Mouse (Mus musculus) 3134 (cell line): ENCODE data around the gene Tmem170b.

Experiments used
- DNase-seq: peaks from one replicate; pipeline ENCODE4 v3.0.0-alpha.2; 2011; ENCODE audit warnings: low spot score; ENCODE audit not compliant: insufficient read length; ENCODE audit errors: extremely low read depth

Tmem170b gene

DNA sequence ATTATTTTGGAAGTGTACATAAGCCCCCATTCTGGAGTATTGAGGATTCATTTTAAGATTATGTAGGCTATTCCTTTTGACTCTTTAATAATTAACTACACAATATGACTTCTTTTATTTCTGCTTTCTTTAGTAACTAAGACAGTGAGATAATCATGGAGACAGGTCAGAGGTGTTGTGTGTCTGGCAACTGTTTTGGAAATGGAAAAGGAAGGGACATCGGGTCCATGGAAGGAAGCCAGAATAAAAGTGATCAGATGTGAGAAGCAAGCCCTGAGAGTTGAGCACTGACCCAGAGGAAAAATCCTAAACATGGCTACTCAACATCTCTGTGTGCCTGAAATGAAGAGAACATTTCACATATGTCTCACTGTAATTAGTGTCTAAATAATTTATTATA is 5.3 kb downstream of the Tmem170b start:
- DNase-seq: no peak

DNA sequence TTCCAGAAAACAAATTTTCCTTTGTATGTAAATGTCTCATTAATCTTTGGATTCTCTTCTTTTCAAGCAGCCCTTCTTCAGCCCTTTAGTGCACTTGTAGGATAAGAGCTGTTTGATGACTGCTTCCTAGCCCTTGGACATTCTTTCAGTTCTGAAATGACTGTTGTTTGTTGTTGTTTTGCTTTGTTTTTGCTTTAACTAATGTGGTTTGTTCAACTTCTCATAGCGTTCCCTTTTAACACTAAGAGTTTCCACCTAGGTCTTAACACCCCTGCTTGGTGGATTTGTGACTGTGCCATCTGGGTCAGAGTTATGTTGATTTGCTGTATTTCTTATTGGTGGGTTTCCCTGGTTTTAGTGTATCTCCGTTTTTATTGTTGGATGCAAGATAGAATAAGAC is 8.8 kb downstream of the Tmem170b start:
- no peak for DNase-seq

DNA sequence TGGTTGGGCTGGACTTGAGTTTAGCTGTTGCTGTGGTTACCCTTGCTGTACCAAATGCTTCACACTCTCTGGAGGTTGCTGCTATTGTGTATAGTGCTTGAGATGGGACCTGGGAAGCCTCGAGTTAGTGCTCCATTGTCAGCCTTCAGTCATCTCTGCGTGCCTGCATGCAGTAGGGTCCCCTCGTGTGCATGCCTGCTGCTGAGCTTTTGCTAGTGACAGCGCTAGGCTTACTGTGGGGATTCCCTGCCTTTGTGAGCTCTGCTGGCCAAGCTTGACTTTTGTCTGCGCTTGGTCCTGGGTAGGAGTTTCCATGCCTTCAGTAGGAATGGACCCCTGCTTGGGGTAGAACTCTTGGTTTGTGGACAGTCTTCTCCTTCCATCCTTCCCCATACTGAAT is 9.3 kb downstream of the Tmem170b start:
- no peak for DNase-seq

DNA sequence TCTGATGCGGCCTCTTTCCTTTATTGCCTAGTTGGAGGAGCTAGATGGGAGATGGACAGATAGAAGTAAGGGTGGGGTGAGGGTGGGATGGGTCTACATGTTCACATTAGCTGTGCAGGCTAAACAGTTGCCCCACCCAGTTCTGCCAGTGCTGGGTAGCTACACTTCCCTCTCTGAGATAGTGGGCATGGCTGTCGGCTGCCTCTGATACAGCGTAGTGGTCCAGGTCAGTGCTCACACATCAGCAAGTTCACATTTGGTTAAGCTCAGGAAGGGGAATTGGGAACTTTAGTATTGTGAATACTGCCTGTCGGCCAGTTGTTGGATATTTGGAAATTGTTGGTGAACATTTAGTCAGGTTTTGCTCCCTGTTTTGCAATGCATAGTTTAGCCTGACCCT is 13.8 kb downstream of the Tmem170b start:
- no peak for DNase-seq

DNA sequence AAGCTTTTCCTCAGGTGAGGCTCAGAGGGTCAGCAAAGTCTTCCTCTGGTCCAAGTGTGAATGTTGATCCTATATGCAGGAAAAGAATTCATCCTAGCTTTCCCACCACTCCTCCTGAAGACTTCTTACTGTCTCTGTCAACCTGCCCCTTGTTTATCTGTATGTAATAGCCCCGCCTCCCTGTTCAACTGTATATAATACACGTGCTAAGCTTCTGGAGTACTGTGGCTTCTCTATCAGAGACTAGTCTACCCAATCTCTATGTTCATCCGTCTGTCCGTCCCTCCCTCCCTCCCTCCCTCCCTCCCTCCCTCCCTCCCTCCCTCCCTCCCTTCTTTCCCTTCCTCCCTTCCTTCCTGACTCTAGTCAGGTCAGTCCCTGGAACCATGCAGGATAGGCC is 14.4 kb downstream of the Tmem170b start:
- DNase-seq: no peak

DNA sequence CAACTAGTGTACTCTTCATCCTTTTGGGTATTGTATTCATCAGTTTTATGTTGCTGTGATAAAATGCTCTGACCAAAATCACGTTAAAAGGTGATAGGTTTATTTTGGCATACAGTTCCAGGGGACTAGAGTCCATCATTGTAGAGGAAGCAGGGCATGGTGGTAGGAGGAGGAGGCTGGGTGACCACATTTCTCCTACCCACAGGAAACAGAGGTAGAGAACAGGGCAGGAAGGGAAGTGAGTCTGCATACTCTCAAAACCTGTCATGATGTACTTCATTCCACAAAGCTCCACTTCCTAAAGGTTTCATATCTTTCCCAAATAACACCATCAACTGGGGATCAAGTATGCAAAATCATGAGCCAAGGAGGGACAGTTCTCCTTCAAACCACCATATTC is 18.4 kb downstream of the Tmem170b start:
- DNase-seq: no peak

DNA sequence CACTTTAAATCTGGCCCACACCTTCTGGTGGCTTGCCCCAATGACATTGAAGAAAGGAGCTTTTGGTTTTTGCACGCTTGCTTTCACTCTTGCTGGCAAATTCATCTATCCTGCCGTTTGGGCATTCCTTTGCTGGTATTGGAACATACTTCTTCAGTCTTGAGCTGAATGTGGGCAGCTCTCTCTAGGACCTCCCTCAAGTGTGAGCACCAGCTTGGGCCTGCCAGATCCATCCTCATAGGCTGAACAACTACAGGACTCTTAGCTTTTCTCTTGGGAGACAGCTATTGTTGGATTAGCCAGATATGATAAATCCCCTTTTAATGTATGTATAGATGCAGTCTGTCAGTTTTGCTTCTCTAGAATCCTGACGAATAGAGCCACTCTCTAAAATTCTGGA is 19.5 kb downstream of the Tmem170b start:
- no peak for DNase-seq

DNA sequence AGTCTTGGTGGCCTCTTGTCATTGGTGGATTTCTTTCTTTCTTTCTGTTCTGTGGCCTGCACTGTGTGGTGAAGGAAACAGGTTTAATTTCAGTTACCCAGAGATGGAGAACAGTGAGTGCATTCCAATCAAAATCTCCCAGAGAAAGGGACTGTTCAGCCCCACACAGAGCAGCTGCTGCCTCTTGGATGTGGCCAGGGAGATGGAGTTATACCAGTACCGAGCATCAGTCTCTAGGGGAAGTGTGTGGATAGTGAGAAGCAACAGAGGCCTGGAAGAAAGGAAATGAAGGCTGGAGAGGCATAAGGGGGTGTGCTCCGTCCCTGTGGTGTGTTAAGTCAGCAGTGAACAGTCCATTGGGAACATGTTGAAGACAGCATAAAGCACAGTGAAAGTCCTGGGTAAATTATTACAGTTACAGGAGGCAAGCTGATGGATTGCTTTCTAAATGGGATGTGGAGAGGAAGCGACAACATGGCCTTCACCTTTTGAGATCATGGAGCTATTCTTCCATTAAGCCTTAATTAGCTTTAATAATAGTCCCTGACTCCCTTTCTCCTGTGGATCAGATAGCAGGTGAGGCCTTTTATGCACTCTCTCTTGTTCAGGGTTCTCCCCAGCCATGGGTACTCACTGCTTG is 21.7 kb downstream of the Tmem170b start:
- DNase-seq: no peak

DNA sequence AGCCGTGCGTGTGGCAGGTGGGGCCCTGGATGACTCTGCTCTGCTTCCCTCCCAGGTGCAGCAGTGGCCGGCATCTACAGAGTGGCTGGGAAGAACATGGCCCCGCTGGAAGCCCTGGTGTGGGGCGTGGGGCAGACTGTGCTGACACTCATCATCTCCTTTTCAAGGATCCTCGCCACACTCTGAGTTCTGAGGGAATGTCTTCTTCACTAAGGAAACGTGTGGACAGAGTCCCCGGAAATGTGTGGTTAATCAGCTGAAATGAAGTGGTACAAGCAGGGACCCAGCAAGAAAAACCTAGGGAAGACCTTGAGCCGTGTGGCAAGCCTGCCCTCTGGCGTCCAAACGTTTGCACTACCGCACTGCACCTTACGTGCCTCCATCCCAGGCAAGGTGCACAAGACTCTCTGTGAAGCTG is 28.7 kb downstream of the Tmem170b start:
- DNase-seq: peak; percentile 51

DNA sequence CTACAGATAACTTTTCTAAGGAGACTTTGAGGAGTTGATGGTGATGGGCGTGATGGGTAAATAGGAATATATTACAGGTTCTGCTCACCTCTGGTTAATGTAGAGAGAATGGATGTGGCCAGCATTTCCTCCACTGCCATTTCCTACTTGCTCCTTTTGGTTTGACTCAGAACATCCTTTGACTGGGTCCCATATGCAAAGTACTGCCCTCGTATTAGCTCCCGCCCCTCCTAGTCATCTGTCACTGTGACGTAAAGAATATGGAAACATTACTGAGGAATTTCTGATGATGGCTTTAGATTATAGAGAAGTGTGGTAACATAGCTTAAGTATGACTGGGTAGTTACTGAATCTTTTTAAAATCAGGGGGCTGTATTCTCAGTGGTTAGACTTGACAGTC is 32.4 kb downstream of the Tmem170b start:
- no peak for DNase-seq

DNA sequence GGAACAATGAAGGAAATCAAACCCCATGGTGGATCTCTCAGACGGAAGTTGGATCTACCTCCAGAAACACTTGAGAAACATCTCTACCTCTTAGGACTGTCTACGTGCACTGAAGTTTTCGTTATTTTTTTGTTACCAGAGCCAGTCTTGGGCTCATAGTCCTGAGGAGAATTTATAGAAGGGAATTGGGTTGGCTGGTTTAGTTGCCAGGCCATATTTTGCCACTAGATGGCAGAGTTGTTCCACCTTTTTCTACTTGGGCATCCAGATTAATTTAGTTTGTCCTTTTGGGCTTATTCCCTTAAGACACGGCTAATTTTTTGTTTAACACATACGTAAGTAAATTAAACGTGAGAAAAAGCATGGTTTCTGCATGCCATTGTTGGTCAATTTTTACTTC is 37.1 kb downstream of the Tmem170b start:
- DNase-seq: peak; percentile 13

DNA sequence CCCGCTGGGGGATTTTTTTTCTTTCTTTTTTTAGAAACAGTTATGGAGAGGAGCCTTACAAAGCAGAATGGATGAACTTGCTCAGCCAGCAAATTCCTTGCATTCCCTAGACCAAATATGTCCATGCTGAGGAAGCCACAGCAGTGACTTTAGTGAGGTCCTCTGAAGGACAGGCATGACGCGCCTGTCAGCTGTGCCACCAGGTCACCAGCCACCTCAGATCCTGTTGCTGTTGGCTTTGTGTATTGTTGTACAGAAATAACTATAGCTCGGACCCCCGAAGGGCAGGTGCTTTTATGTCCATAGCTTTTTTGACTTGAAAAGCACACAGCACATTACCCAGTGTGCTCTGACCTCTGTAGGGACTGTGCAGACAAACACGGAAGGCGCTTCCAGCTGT is 38.1 kb downstream of the Tmem170b start:
- DNase-seq: peak; percentile 52

DNA sequence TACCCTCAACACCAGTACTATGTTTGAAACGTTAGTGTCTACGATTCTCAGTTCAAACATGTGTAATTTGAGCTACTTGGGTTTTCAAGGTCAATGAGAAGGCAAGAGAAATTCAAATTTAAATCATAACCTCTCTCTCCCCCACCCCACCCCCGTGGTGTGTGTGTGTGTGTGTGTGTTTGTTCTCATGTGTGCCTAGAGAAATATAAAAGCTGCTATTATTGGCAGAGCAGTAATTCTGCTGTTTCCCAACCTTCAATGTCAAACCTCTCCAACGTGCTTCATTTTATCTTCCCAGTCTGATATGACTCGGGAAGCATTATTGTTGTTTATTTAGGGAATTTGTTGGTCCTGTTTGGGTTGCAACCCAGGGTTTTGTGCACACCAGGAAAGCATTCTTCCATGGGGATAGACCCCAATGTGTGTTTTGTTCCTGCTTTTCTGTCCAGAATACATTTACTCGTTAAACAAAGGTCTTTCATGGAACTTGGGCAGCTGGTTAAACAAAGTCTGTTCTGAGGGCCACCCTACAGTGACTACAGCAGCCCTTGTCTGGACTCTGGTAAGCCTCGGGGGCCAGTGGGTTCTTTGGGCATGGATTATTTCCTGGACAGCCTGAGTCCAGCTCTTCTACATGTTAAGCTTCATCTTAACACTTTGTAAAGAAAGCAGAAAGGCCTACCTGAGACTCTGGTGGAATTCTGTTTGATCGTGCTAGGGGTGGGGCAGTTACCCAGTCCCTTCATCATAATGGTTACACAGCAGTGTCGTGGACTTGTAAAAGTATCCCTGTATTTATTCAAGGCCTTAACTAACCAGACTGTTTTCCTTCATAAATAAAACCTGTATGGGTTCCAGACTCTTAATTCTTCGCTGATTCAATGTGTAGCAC is 39.1 kb downstream of the Tmem170b start:
- DNase-seq: no peak

DNA sequence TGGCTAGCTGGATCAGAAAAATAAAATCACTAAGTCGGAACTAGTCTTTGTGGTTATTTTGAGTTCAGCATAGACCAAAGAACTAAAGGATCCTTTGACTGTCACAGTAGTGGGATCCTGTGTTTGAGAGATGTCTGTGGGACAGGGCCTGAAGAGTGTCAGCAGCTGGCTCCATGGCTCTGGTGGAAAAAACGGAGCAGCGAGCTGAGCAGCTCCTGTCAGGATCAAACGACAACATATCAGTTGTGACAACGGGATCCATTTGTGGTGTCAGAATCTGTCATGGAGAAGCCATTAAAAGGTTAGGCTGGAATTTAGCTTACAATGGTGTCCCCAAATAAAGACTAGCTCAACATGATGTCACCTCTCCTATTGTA is 39.8 kb downstream of the Tmem170b start:
- no peak for DNase-seq

DNA sequence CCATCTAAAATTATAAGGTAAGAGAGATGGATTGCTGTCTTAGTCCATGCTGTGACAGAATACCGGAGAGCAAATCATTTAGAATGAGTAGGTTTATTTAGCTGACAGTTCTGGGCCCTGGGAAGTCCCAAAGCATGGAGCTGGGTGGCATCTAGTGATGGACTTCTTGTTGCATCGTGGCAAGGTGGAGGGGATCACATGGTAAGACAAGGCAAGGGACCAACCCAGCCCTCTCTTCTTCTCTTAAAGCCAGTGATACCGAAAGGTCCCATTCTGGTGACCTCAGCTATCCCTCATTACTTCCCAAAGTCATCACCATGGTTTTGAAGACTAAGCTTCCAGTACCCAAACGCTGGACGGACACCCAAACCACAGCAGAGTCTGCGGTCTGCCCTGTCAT is 42.3 kb downstream of the Tmem170b start:
- no peak for DNase-seq

DNA sequence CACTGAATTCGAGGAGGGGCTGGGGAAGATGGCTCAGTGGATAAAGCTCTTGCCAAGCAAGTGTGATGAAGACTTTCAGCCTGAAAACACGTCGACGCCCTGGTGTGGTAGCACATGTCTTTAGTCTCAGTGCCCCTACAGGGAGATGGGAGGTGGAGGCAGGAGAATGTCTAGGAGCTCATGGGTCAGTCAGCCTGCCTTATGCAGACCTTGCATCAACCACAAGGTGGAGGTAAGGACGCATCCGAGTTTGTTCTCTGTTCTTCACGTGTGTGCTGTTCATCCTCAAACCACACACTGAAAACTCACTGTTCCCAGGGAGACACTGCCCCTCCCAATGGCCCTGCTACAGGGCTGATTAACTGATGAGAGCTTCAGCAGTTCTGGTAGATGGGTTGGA is 45.0 kb downstream of the Tmem170b start:
- no peak for DNase-seq

DNA sequence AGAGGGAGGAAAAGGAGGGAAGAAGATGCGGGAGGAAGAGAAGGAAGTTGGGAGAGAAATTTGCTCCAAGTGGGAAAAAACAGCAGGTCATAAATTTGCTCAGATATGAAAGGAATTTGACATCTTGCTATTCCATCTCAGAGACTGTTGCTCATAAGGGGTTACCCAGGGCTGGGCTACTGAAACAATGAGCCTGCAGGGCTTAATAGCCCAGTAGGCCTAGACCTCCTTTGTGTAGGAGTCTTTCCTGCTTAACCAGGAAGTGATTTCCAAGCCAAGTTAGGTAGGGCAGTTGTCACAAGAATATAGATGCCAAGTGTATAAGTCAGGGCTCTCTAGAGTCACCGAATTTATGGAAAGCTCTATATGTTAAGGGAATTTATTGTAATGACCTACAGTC is 48.1 kb downstream of the Tmem170b start:
- DNase-seq: no peak

DNA sequence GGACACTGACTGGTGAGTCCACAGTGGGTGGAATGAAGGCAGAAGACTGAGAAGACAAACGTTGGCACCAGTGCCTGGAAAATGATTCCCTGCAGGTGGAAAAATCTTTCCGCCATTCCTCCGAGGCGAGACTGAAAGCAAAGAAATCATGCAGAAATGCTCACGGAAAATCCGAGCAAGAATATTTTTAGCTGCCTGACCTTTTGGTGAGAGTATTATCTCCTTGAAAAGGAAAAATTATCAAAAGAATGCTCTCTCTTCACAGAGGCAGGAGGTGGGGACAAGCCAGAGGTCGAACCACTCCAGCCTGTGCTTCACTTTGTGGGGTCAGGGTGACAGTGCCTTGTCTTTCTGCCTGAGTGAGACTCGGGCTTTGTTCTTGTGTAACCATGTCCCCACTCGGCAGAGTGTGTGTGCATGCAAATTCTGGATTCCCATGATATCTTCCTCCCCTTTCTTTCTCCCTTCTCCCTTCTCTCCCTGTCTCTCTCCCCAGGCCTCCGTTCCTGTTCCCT is 49.9 kb downstream of the Tmem170b start:
- DNase-seq: no peak

DNA sequence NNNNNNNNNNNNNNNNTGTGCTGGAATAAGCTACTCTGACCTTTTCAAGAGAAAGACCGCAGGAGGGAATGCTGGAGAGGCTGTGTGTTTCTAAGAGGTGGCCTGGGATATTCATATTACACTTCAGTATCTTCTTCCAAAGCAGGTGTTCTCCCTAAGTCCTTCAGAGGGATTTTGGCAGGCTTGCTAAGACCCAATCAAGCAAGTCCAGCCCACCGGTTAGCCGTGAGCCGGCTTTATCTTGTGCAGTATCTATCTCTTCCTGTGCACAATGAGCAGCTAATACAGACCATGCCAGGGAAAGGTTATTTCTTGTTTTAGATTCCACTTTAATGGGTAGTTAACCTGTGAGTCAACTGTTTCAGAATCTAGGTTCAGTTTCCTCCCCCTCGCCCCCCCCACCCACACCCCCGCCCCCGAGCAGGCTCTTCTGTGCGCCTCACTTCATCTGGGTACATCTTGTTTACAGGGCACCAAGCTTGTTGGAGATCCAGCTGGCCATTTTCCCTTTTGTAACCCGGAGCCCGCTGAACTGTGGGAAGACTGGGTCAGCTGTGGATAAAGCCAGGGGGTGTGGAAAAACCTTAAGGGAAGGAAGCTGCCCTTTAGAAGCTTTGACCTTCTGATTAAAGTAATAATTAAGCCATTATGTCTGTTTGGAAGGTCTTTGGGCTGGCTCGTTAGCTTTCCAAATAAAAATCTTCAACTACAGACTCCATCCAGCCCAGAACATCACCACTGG is 54.5 kb downstream of the Tmem170b start:
- DNase-seq: no peak

DNA sequence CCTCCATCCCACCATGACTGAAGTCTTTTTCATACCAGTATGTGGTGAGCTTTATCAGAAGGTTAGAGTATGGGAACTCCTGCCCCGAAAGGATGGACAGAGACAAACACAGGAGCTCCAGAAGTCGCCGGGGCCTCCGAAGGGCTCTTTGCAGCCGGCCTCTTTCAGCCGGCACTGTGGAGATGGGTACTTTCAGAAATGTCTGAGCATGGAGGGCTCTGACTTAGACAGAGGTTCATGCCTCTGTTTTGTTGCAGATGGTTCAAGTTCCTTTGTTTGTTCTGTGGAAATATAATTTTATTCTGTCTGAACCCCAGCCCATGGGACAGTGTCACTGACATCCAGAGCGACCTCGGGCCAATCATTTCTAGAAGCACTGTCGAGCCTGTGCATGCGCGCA is 55.4 kb downstream of the Tmem170b start:
- DNase-seq: no peak

DNA sequence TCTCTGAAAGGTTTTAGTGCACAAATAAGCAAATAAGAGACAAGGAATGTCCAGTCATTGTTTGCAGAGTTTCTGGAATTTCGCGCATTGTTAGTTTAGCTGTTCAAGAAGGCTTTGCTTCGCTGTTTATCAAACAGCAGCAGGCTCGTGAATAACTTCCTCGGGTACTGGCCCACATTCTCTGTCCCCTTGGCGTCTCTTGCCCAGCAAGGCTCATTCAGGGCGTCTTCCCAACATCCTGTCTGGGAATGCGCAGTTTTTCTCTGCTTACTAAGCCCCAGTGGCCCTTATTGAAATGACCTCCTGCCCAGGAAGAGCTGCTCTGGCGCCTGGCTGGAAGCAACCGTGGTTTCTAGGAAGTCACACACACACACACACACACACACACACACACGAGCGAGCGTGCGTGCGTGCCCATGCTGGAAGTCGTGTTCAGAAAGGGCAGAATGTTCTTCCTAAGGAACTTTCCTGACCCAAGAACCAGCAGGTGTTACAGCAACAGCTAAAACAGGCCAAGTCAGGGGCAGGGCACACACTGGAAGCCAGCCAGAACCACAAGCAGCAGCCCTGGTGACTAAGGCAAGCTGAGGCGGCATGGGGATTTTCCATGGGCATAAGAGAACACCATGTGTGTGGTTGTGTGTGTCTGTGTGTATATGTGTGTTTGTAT is 56.8 kb downstream of the Tmem170b start:
- DNase-seq: peak; percentile 89
